Mouse (Mus musculus) heart, embryonic 15.5 days (tissue): ENCODE measurements around the gene Mycn. TPM values are rescaled to one million over a fixed set of nuclear protein-coding genes. Genes with fewer than 3 reads are reported as not detected.

Experiments
- ATAC-seq: fragments of 200-750 bp; cut with Nextera tagmentation; replicated peaks from 2 replicates; pipeline ENCODE4 v1.8.0; 2017; ENCODE audit warnings: low read depth, moderate TSS enrichment; ENCODE audit not compliant: insufficient number of reproducible peaks, insufficient read depth, low FRiP score
- H3K27ac ChIP-seq: fragments of 300-500 bp; sonication (generic); 2 replicates; pipeline ENCODE4 v1.5.1; 2015; ENCODE audit warnings: mild to moderate bottlenecking, inconsistent platforms
- H3K27me3 ChIP-seq: fragments of 300-500 bp; sonication (generic); 2 replicates; pipeline ENCODE4 v1.6.1; 2015; ENCODE audit warnings: inconsistent platforms
- H3K36me3 ChIP-seq: fragments of 300-500 bp; sonication (generic); 2 replicates; pipeline ENCODE4 v1.6.1; 2015; ENCODE audit warnings: mild to moderate bottlenecking, inconsistent platforms
- H3K4me1 ChIP-seq: fragments of 300-500 bp; sonication (generic); replicated peaks from 2 replicates; pipeline ENCODE4 v1.6.1; 2015; ENCODE audit warnings: inconsistent platforms
- H3K4me2 ChIP-seq: fragments of 300-500 bp; sonication (generic); 2 replicates; pipeline ENCODE4 v1.6.1; 2015; ENCODE audit warnings: inconsistent platforms, mild to moderate bottlenecking, moderate library complexity
- H3K4me3 ChIP-seq: fragments of 300-500 bp; sonication (generic); 2 replicates; pipeline ENCODE4 v1.5.1; 2015; ENCODE audit warnings: mild to moderate bottlenecking, inconsistent platforms
- H3K9ac ChIP-seq: fragments of 300-500 bp; sonication (generic); 2 replicates; pipeline ENCODE4 v1.6.1; 2015; ENCODE audit warnings: mild to moderate bottlenecking, inconsistent platforms
- H3K9me3 ChIP-seq: fragments of 300-500 bp; sonication (generic); replicated peaks from 2 replicates; pipeline ENCODE4 v1.6.1; 2016; ENCODE audit warnings: inconsistent platforms
- WGBS: fragments of 180-500 bp; shearing (Covaris S2); methylation state at CpG from one replicate; pipeline ENCODE4 v1.1.7; 2015; ENCODE audit warnings: mixed read lengths; 5-methylcytosine and 5-hydroxymethylcytosine counted together
- polyA plus RNA-seq: library from polyadenylated mRNA; unstranded; fragments of >200 nt; fragmentation: Nextera tagmentation; extraction: Ambion mirVana; gene quantifications from 2 replicates; pipeline ENCODE4 v1.2.1, GENCODE M21; 2015

Gene Mycn
- 33.6 and 34.5 TPM in 2 replicates for polyA plus RNA-seq

- Histone ChIP-seq H3K27ac (peak within 1 kb of the TSS; percentile 91), H3K4me1 (peaks cover 27% of the 10 kb centered on the region), H3K4me2 (peak within 1 kb of the TSS; percentile 88), H3K9me3 (no peaks in the 10 kb centered on the region), H3K9ac (peak within 1 kb of the TSS; percentile 84), H3K4me3 (peak within 1 kb of the TSS; percentile 84), H3K36me3 (peaks cover 8% of the 10 kb centered on the region), H3K27me3 (no peaks in the 10 kb centered on the region)
- peak; percentile 67 for ATAC-seq
- WGBS, result under 1% methylated on average over 38 of the region's 38 CpGs
Measured at GRCm38 (mm10) chr12:12941661-12942363, at the start of gene Mycn. TSS of gene Mycn (minus strand) at chr12:12941914.

GRCm38 (mm10) chr12:12987376-12987775 lies 45.7 kb upstream of the Mycn start:
- H3K27me3 ChIP-seq, result no peaks in the 10 kb centered on the region
- WGBS, result 80% methylated on average over 8 of the region's 8 CpGs
- H3K27ac ChIP-seq, result no peak overlapping the region
- H3K9ac ChIP-seq, result no peak overlapping the region
- H3K4me2 ChIP-seq, result no peak overlapping the region
- no peaks in the 10 kb centered on the region for H3K9me3 ChIP-seq
- H3K4me1 ChIP-seq, result 0 out of 2 replicates have a peak, but pooled peaks cover 4% of the 10 kb centered on the region
- ATAC-seq, result no peak
- no peak overlapping the region for H3K4me3 ChIP-seq
- no peaks in the 10 kb centered on the region for H3K36me3 ChIP-seq

- Histone ChIP-seq H3K9me3 (no peaks in the 10 kb centered on the region), H3K4me1 (0 out of 2 replicates have a peak, but pooled peaks cover 4% of the 10 kb centered on the region), H3K36me3 (no peaks in the 10 kb centered on the region), H3K4me3 (no peak overlapping the region), H3K9ac (no peak overlapping the region), H3K4me2 (no peak overlapping the region), H3K27me3 (no peaks in the 10 kb centered on the region), H3K27ac (no peak overlapping the region)
- 32% methylated on average over 20 of the region's 20 CpGs for WGBS
- ATAC-seq, result no peak
Measured at GRCm38 (mm10) chr12:12986612-12987206, 45.0 kb upstream of the Mycn start.

- Histone ChIP-seq H3K9me3 (no peaks in the 10 kb centered on the region), H3K27me3 (no peaks in the 10 kb centered on the region), H3K36me3 (no peaks in the 10 kb centered on the region), H3K4me1 (0 out of 2 replicates have a peak, but pooled peaks cover 4% of the 10 kb centered on the region), H3K27ac (no peak overlapping the region), H3K4me3 (no peak overlapping the region), H3K9ac (no peak overlapping the region), H3K4me2 (no peak overlapping the region)
- ATAC-seq, result no peak
- WGBS, result 86% methylated on average over 1 of the region's 1 CpGs
Measured at GRCm38 (mm10) chr12:12983032-12983431, 41.3 kb upstream of the Mycn start.

GRCm38 (mm10) chr12:12975397-12975796 lies 33.7 kb upstream of the Mycn start:
- Histone ChIP-seq H3K9me3 (no peaks in the 10 kb centered on the region), H3K9ac (no peak overlapping the region), H3K4me3 (no peak overlapping the region), H3K27ac (no peak overlapping the region), H3K4me1 (peaks cover 2% of the 10 kb centered on the region; the same call in 1 of the 2 replicates), H3K27me3 (no peaks in the 10 kb centered on the region), H3K4me2 (no peak overlapping the region), H3K36me3 (no peaks in the 10 kb centered on the region)
- WGBS, result 68% methylated on average over 1 of the region's 1 CpGs
- ATAC-seq, result no peak

GRCm38 (mm10) chr12:12972756-12973435 lies 31.2 kb upstream of the Mycn start:
- Histone ChIP-seq H3K36me3 (no peaks in the 10 kb centered on the region), H3K27ac (peak overlapping the region; percentile 20; the same call in 1 of the 2 replicates), H3K27me3 (no peaks in the 10 kb centered on the region), H3K9me3 (no peaks in the 10 kb centered on the region), H3K4me1 (peaks cover 2% of the 10 kb centered on the region; the same call in 1 of the 2 replicates), H3K4me3 (no peak overlapping the region), H3K9ac (no peak overlapping the region), H3K4me2 (no peak overlapping the region)
- no peak for ATAC-seq
- WGBS, result 36% methylated on average over 8 of the region's 8 CpGs

GRCm38 (mm10) chr12:12967946-12968345 lies 26.2 kb upstream of the Mycn start:
- no peak overlapping the region for H3K4me3 ChIP-seq
- WGBS, result 50% methylated on average over 2 of the region's 2 CpGs
- no peak overlapping the region for H3K9ac ChIP-seq
- H3K27ac ChIP-seq, result no peak overlapping the region
- no peak for ATAC-seq
- no peaks in the 10 kb centered on the region for H3K36me3 ChIP-seq
- no peaks in the 10 kb centered on the region for H3K9me3 ChIP-seq
- H3K4me2 ChIP-seq, result no peak overlapping the region
- H3K27me3 ChIP-seq, result no peaks in the 10 kb centered on the region
- H3K4me1 ChIP-seq, result no peaks in the 10 kb centered on the region

- Histone ChIP-seq H3K4me1 (no peaks in the 10 kb centered on the region), H3K36me3 (no peaks in the 10 kb centered on the region), H3K27ac (no peak overlapping the region), H3K9me3 (no peaks in the 10 kb centered on the region), H3K9ac (no peak overlapping the region), H3K27me3 (no peaks in the 10 kb centered on the region), H3K4me2 (no peak overlapping the region), H3K4me3 (no peak overlapping the region)
- 89% methylated on average over 3 of the region's 3 CpGs for WGBS
- ATAC-seq, result no peak
Measured at GRCm38 (mm10) chr12:12964856-12965255, 23.1 kb upstream of the Mycn start.

- no peak for ATAC-seq
- WGBS, result 67% methylated on average over 4 of the region's 4 CpGs
Measured at GRCm38 (mm10) chr12:12947606-12948005, 5.9 kb upstream of the Mycn start.

GRCm38 (mm10) chr12:12943288-12943687 lies 1.6 kb upstream of the Mycn start:
- no peak for ATAC-seq
- H3K9me3 ChIP-seq, result no peaks in the 10 kb centered on the region
- H3K4me1 ChIP-seq, result peaks cover 16% of the 10 kb centered on the region; the same call in 1 of the 2 replicates
- 56% methylated on average over 6 of the region's 6 CpGs for WGBS
- H3K27ac ChIP-seq, result no peak overlapping the region
- no peaks in the 10 kb centered on the region for H3K27me3 ChIP-seq
- 0 out of 2 replicates have a peak overlapping the region, but pooled peaks have one; percentile 88 for H3K4me2 ChIP-seq
- no peaks in the 10 kb centered on the region for H3K36me3 ChIP-seq
- no peak overlapping the region for H3K9ac ChIP-seq
- no peak overlapping the region for H3K4me3 ChIP-seq

More at GRCm38 (mm10) chr12:12947606-12948005, 5.9 kb upstream of the Mycn start:
- no peaks in the 10 kb centered on the region for H3K36me3 ChIP-seq
- H3K4me1 ChIP-seq, result peaks cover 10% of the 10 kb centered on the region; the same call in 1 of the 2 replicates
- H3K27ac ChIP-seq, result no peak overlapping the region
- no peaks in the 10 kb centered on the region for H3K27me3 ChIP-seq
- no peak overlapping the region for H3K4me2 ChIP-seq
- H3K9me3 ChIP-seq, result no peaks in the 10 kb centered on the region
- H3K4me3 ChIP-seq, result no peak overlapping the region
- H3K9ac ChIP-seq, result no peak overlapping the region

GRCm38 (mm10) chr12:12942364-12943050 lies 793 bp upstream of the Mycn start:
- Histone ChIP-seq H3K27me3 (no peaks in the 10 kb centered on the region), H3K4me3 (peak overlapping the region; percentile 84), H3K36me3 (peaks cover 2% of the 10 kb centered on the region), H3K4me2 (peak overlapping the region; percentile 88), H3K4me1 (peaks cover 21% of the 10 kb centered on the region), H3K9me3 (no peaks in the 10 kb centered on the region), H3K27ac (peak overlapping the region; percentile 91), H3K9ac (peak overlapping the region; percentile 62)
- peak; percentile 51; the same call in 1 of the 2 replicates for ATAC-seq
- WGBS, result 1% methylated on average over 47 of the region's 47 CpGs
